In the genomic region with DNA sequence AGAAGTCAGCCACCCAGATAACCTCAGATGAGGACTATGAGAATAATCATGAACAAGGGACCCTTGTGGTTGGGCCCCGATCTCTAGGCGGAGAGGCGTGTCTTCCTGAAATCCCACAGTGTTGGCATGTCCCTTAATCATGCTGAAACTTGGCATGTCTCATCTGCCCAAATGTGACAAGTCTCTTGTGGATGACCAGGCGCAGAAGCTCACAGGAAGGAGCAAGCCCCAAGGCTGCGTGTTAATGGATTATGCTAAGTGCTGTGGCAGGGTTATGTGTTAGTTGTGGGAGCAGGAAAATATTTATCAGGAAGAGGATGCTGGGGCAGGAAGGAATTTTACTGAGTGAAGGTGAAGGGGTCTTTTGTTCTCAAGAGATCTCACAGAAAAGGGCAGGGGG, we compare ENCODE assay signal across 9 mouse cellular contexts.
DNase-seq lines count a peak whose midpoint lies in the region; ATAC-seq and TF ChIP-seq lines count a peak whose summit lies in the region.
"Had no signal": no experiment of that assay in that cellular context is flagged by ENCODE, and none has a peak within 500 bp of the region (broad histone marks: within the 10 kb centered on the region; RNA-seq: fewer than 3 reads in every experiment).

No protein-coding gene starts in this region.

- DNase-seq in gastrocnemius, adult 2 months = no peak
- no peak for DNase-seq in gastrocnemius, postnatal 25 days
- DNase-seq in midbrain, embryonic 14.5 days = no peak
- no peak for DNase-seq in midbrain, embryonic 11.5 days (ENCODE audit: low spot score, missing footprints)
- no peak for DNase-seq in layer of hippocampus, postnatal 25 days (ENCODE audit: extremely low spot score in 1 of 2, low spot score in 1 of 2)
- DNase-seq in right cerebral cortex, postnatal 14 days = no peak
- DNase-seq: cerebellum, adult 11 months had no signal

- peaks cover 3% of the 10 kb centered on the region; the same call in 1 of the 2 replicates for H3K36me3 ChIP-seq in midbrain, embryonic 14.5 days (ENCODE audit: control insufficient read depth, insufficient read depth, low read length)
- H3K36me3 ChIP-seq in midbrain, embryonic 11.5 days (ENCODE audit: control insufficient read depth, insufficient read depth, low read length) = no peaks in the 10 kb centered on the region
- H3K36me3 ChIP-seq in kidney, embryonic 15.5 days = no peaks in the 10 kb centered on the region
- H3K36me3 ChIP-seq in stomach, embryonic 16.5 days (ENCODE audit: control insufficient read depth, insufficient read depth, low read length) = no peaks in the 10 kb centered on the region

- H3K4me1 ChIP-seq in midbrain, embryonic 14.5 days (ENCODE audit: control insufficient read depth, insufficient read depth, low read length) = peaks cover 25% of the 10 kb centered on the region
- peaks cover 10% of the 10 kb centered on the region for H3K4me1 ChIP-seq in midbrain, embryonic 11.5 days (ENCODE audit: control insufficient read depth, insufficient read depth, low read length)
- H3K4me1 ChIP-seq in kidney, embryonic 15.5 days = peaks cover 24% of the 10 kb centered on the region
- H3K4me1 ChIP-seq in stomach, embryonic 16.5 days (ENCODE audit: control insufficient read depth, insufficient read depth, low read length) = peaks cover 19% of the 10 kb centered on the region

- peak overlapping the region; percentile 57 for H3K27ac ChIP-seq in gastrocnemius, adult 2 months
- 0 out of 2 replicates have a peak overlapping the region, but pooled peaks have one; percentile 2 for H3K27ac ChIP-seq in midbrain, embryonic 14.5 days (replicated peaks; ENCODE audit: low read depth, low read length)
- H3K27ac ChIP-seq in midbrain, embryonic 11.5 days (ENCODE audit: low read depth, low read length) = no peak overlapping the region
- peak overlapping the region; percentile 78 for H3K27ac ChIP-seq in kidney, embryonic 15.5 days
- peak overlapping the region; percentile 90 for H3K27ac ChIP-seq in stomach, embryonic 16.5 days (ENCODE audit: low read length)

- no peaks in the 10 kb centered on the region for H3K9me3 ChIP-seq in midbrain, embryonic 14.5 days (ENCODE audit: control insufficient read depth, low read length)
- no peaks in the 10 kb centered on the region for H3K9me3 ChIP-seq in midbrain, embryonic 11.5 days (ENCODE audit: control insufficient read depth, low read length)
- no peaks in the 10 kb centered on the region for H3K9me3 ChIP-seq in kidney, embryonic 15.5 days (replicated peaks)
- H3K9me3 ChIP-seq in stomach, embryonic 16.5 days (replicated peaks; ENCODE audit: control insufficient read depth, low read length) = no peaks in the 10 kb centered on the region

- H3K4me3 ChIP-seq in gastrocnemius, adult 2 months = no peak overlapping the region
- no peak overlapping the region for H3K4me3 ChIP-seq in midbrain, embryonic 14.5 days (replicated peaks; ENCODE audit: low read depth, low read length)
- H3K4me3 ChIP-seq in midbrain, embryonic 11.5 days (ENCODE audit: low read depth, low read length) = no peak overlapping the region
- H3K4me3 ChIP-seq in kidney, embryonic 15.5 days (replicated peaks) = no peak overlapping the region
- no peak overlapping the region for H3K4me3 ChIP-seq in stomach, embryonic 16.5 days (replicated peaks; ENCODE audit: low read length)

- intact Hi-C loops in gastrocnemius, adult 2 months (cut with DNase I) = no loop called here

- H3K9ac ChIP-seq in midbrain, embryonic 14.5 days (replicated peaks; ENCODE audit: low read length) = no peak overlapping the region
- no peak overlapping the region for H3K9ac ChIP-seq in midbrain, embryonic 11.5 days (ENCODE audit: low read length)
- H3K9ac ChIP-seq in kidney, embryonic 15.5 days = no peak overlapping the region
- H3K9ac ChIP-seq in stomach, embryonic 16.5 days (ENCODE audit: low read length) = no peak overlapping the region

- 69% methylated on average over 5 of the region's 5 CpGs for WGBS in midbrain, embryonic 14.5 days
- WGBS in midbrain, embryonic 11.5 days = 85% methylated on average over 5 of the region's 5 CpGs
- WGBS in kidney, embryonic 15.5 days = 60% methylated on average over 5 of the region's 5 CpGs
- 54% methylated on average over 5 of the region's 5 CpGs for WGBS in stomach, embryonic 16.5 days

- TF ChIP-seq CTCF in gastrocnemius, adult 2 months (IDR thresholded peaks at IDR 0.05) = no peak

- ATAC-seq in midbrain, embryonic 14.5 days (ENCODE audit: low FRiP score, low TSS enrichment) = no peak
- no peak for ATAC-seq in midbrain, embryonic 11.5 days (ENCODE audit: low FRiP score)
- ATAC-seq in kidney, embryonic 15.5 days (replicated peaks; ENCODE audit: low FRiP score) = peak; percentile 59; the same call in 1 of the 2 replicates
- peak; percentile 57 for ATAC-seq in stomach, embryonic 16.5 days (ENCODE audit: insufficient read depth, low FRiP score)

- H3K4me2 ChIP-seq in midbrain, embryonic 14.5 days (ENCODE audit: low read length) = no peak overlapping the region
- H3K4me2 ChIP-seq in midbrain, embryonic 11.5 days = no peak overlapping the region
- no peak overlapping the region for H3K4me2 ChIP-seq in kidney, embryonic 15.5 days
- H3K4me2 ChIP-seq in stomach, embryonic 16.5 days (ENCODE audit: low read depth, low read length) = no peak overlapping the region

- no peaks in the 10 kb centered on the region for H3K27me3 ChIP-seq in midbrain, embryonic 14.5 days (ENCODE audit: control insufficient read depth, insufficient read depth, low read length)
- no peaks in the 10 kb centered on the region for H3K27me3 ChIP-seq in midbrain, embryonic 11.5 days (ENCODE audit: control insufficient read depth, insufficient read depth, low read length)
- H3K27me3 ChIP-seq in kidney, embryonic 15.5 days = no peaks in the 10 kb centered on the region
- no peaks in the 10 kb centered on the region for H3K27me3 ChIP-seq in stomach, embryonic 16.5 days (ENCODE audit: control insufficient read depth, insufficient read depth, low read length)

Comparison
In these comparisons a context has a peak if more than half of its experiments do, and no peak if none do; other contexts are left out.
1. ATAC-seq: peak in kidney, embryonic 15.5 days (single experiment) and stomach, embryonic 16.5 days (single experiment); none in midbrain, embryonic 14.5 days (single experiment) and midbrain, embryonic 11.5 days (single experiment).